ENCODE assay signal across 9 mouse cellular contexts in genomic region chr19:7424590-7425397, GRCm38 (mm10). TPM values are rescaled to one million over a fixed set of nuclear protein-coding genes. Genes with fewer than 3 reads are reported as not detected.
DNase-seq lines count a peak whose midpoint lies in the region; ATAC-seq and TF ChIP-seq lines count a peak whose summit lies in the region.
"Had no signal": no experiment of that assay in that cellular context is flagged by ENCODE, and none has a peak within 500 bp of the region (broad histone marks: within the 10 kb centered on the region; RNA-seq: fewer than 3 reads in every experiment).

No protein-coding gene starts in this region.

- H3K4me3 ChIP-seq in layer of hippocampus, adult 2 months: no peak overlapping the region
- no peak overlapping the region for H3K4me3 ChIP-seq in hindbrain, embryonic 12.5 days
- no peak overlapping the region for H3K4me3 ChIP-seq in neural tube, embryonic 12.5 days

- no peaks in the 10 kb centered on the region for H3K9me3 ChIP-seq in hindbrain, embryonic 12.5 days (replicated peaks)
- H3K9me3 ChIP-seq in neural tube, embryonic 12.5 days: no peaks in the 10 kb centered on the region

- H3K4me1 ChIP-seq in hindbrain, embryonic 12.5 days: peaks cover 49% of the 10 kb centered on the region
- peaks cover 53% of the 10 kb centered on the region for H3K4me1 ChIP-seq in neural tube, embryonic 12.5 days

- ATAC-seq in hindbrain, embryonic 12.5 days (ENCODE audit: low FRiP score): no peak
- ATAC-seq in neural tube, embryonic 12.5 days (ENCODE audit: low FRiP score, low read depth): no peak
- ATAC-seq: inflammation-experienced regulatory T-cells, adult 6 months had no signal

- no peaks in the 10 kb centered on the region for H3K27me3 ChIP-seq in hindbrain, embryonic 12.5 days
- H3K27me3 ChIP-seq in neural tube, embryonic 12.5 days (replicated peaks): no peaks in the 10 kb centered on the region

- 68% methylated on average over 8 of the region's 8 CpGs for WGBS in hindbrain, embryonic 12.5 days
- 70% methylated on average over 8 of the region's 8 CpGs for WGBS in neural tube, embryonic 12.5 days

- H3K9ac ChIP-seq in hindbrain, embryonic 12.5 days: peak overlapping the region; percentile 10; the same call in 1 of the 2 replicates
- H3K9ac ChIP-seq in neural tube, embryonic 12.5 days: peak overlapping the region; percentile 33; the same call in 1 of the 2 replicates

- H3K36me3 ChIP-seq in hindbrain, embryonic 12.5 days: peaks cover 88% of the 10 kb centered on the region
- peaks cover 87% of the 10 kb centered on the region for H3K36me3 ChIP-seq in neural tube, embryonic 12.5 days

- DNase-seq in cerebellum, adult 9-11 months: peak; percentile 18
- no peak for DNase-seq in cerebellum, adult 8-10 months
- DNase-seq in layer of hippocampus, adult 2 months (ENCODE audit: low spot score in 2 of 2): no peak
- no peak for DNase-seq in layer of hippocampus, adult 9-10 months (ENCODE audit: low spot score)
- DNase-seq in lung, postnatal 14 days: no peak
- no peak for DNase-seq in cerebellum, adult 9-10 months

- 0 out of 2 replicates have a peak overlapping the region, but pooled peaks have one; percentile 76 for H3K4me2 ChIP-seq in hindbrain, embryonic 12.5 days (replicated peaks)
- H3K4me2 ChIP-seq in neural tube, embryonic 12.5 days (replicated peaks): peak overlapping the region; percentile 83

- 0 out of 2 replicates have a peak, but pooled peaks have one; percentile 16 for TF ChIP-seq CTCF in layer of hippocampus, adult 2 months (conservative IDR thresholded peaks at IDR 0.05)

- peak overlapping the region; percentile 84 for H3K27ac ChIP-seq in layer of hippocampus, adult 2 months
- H3K27ac ChIP-seq in hindbrain, embryonic 12.5 days: peak overlapping the region; percentile 93
- H3K27ac ChIP-seq in neural tube, embryonic 12.5 days: no peak overlapping the region

RNA-seq across cellular contexts. Expression of gene 2700081O15Rik, which starts 7.4 kb away (rescaled TPM):
- total RNA-seq in layer of hippocampus, adult 2 months (2021): 10 to 100 TPM; 45.7 to 47.4 TPM
- 18.0 and 20.1 TPM in 2 replicates for polyA plus RNA-seq in hindbrain, embryonic 12.5 days (2016; fragmentation: Nextera tagmentation; extraction: Ambion mirVana)
- polyA plus RNA-seq in neural tube, embryonic 12.5 days (2016; fragmentation: Nextera tagmentation; extraction: Ambion mirVana): 21.6 and 22.7 TPM in 2 replicates

RNA-seq across cellular contexts. Expression of gene Spindoc, which starts 42.0 kb away (rescaled TPM):
- total RNA-seq in layer of hippocampus, adult 2 months (2021): 10 to 100 TPM; 30.2 to 31.7 TPM
- 37.8 and 44.1 TPM in 2 replicates for polyA plus RNA-seq in hindbrain, embryonic 12.5 days (2016; fragmentation: Nextera tagmentation; extraction: Ambion mirVana)
- polyA plus RNA-seq in neural tube, embryonic 12.5 days (2016; fragmentation: Nextera tagmentation; extraction: Ambion mirVana): 42.8 and 46.6 TPM in 2 replicates

RNA-seq across cellular contexts. Expression of gene Rtn3, which starts 58.3 kb away (rescaled TPM):
- total RNA-seq in layer of hippocampus, adult 2 months (2021): 100 to 1,000 TPM; 733 to 764 TPM
- polyA plus RNA-seq in hindbrain, embryonic 12.5 days (2016; fragmentation: Nextera tagmentation; extraction: Ambion mirVana): 380 and 385 TPM in 2 replicates
- 390 and 430 TPM in 2 replicates for polyA plus RNA-seq in neural tube, embryonic 12.5 days (2016; fragmentation: Nextera tagmentation; extraction: Ambion mirVana)
